Mouse (Mus musculus): ENCODE measurements around the gene Ezr.

DNA sequence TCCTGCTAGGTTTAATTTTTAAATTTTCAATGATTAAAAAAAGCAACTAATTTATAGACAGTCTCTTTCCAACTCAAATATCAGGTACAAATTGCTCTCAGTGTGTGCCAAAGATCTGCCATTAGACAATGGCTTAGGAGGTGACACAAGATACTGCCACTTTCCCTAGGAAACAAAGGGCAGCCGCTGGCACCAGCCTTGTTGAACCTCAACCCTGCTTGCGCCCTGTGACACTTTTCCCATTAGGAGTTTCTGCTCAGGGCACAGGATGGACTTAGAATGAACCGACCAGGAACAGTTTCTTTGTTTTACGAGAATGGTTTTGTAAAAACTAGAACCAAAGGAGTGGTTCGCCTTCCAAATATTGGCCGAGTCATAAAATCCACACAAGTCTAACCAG, 6.5 kb downstream of the Ezr start:
- TF ChIP-seq GATA1 (IDR thresholded peaks at IDR 0.05; ENCODE audit: borderline replicate concordance, low read length) (no peak), FLI1 (IDR thresholded peaks at IDR 0.05; ENCODE audit: low read length) (no peak)

Measured in megakaryocyte, embryonic 14.5 days (primary cell).